Mouse (Mus musculus) bone marrow, adult 2 months (tissue): ENCODE measurements at regions not wholly inside any gene's neighbourhood (a gene's known extent, or its start where the extent isn't known, plus 50 kb on each side); places are given as distances from the start of the nearest gene placed in this dataset.

Source experiments
- H3K27ac ChIP-seq: fragments of 200-500 bp; 2 replicates; pipeline ENCODE4 v1.5.1; 2012; ENCODE audit warnings: low read depth, mild to moderate bottlenecking, control low read depth, inconsistent platforms, low read length; ENCODE audit not compliant: control insufficient read depth, poor library complexity, insufficient read depth
- H3K4me1 ChIP-seq: fragments of 200-500 bp; 2 replicates; pipeline ENCODE4 v1.6.1; 2011; ENCODE audit warnings: low read length; ENCODE audit not compliant: control insufficient read depth, insufficient read depth
- H3K4me3 ChIP-seq: fragments of 200-500 bp; replicated peaks from 2 replicates; pipeline ENCODE3; 2011; ENCODE audit warnings: mild to moderate bottlenecking, low read depth, low read length, control low read depth; ENCODE audit not compliant: control insufficient read depth
- CTCF ChIP-seq: fragments of 200-500 bp; IDR thresholded peaks from 2 replicates; pipeline ENCODE4 v1.5.1; 2011; ENCODE audit warnings: low read length, control low read depth; ENCODE audit not compliant: control insufficient read depth, insufficient read depth
- POLR2A ChIP-seq: fragments of 200-500 bp; IDR thresholded peaks from 2 replicates; pipeline ENCODE4 v1.6.1; 2011; ENCODE audit warnings: low read depth, mild to moderate bottlenecking, control low read depth, low read length, borderline replicate concordance; ENCODE audit not compliant: control insufficient read depth
- WGBS: fragments of 180-500 bp; shearing (Covaris S2); methylation state at CpG from one replicate; pipeline ENCODE4 v1.1.7; 2018; 5-methylcytosine and 5-hydroxymethylcytosine counted together

DNA sequence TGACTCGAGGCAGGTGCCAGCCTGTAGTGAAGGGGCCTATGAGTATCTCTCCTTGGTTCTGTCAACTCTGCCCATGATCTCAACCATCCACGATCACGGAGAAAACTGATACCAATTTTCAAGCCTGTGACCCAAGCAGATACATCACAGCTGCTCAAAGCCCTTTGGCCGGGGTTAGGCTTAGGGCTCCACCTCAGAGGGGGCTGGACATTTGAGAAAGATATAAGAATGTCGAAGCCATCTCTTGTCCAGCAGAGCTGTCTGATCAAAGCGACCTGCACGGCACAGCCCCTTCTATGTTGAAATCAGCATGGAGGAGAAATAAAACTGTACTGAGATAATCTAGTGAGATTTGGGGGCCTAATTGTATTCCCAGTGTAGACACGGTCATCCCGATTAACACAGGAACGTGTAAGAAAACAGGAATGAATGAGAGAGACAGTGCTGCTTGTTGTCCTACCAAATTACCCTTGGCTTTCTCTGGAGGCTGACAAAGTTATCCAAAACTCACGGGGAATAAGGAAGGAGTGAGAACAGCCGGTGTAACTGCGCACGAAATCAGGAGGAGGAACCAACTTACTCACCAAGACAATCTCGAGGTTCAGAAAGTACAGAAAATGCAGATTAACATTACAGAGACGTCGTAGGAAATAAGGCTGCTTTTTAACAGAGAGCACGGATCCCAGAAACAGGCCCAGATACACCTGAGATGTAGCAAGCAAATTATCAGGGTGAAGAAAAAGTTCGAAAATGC is 212.7 kb upstream of the Amigo2 start:
- 78% methylated on average over 19 of the region's 19 CpGs for WGBS
- no peak overlapping the region for H3K27ac ChIP-seq

DNA sequence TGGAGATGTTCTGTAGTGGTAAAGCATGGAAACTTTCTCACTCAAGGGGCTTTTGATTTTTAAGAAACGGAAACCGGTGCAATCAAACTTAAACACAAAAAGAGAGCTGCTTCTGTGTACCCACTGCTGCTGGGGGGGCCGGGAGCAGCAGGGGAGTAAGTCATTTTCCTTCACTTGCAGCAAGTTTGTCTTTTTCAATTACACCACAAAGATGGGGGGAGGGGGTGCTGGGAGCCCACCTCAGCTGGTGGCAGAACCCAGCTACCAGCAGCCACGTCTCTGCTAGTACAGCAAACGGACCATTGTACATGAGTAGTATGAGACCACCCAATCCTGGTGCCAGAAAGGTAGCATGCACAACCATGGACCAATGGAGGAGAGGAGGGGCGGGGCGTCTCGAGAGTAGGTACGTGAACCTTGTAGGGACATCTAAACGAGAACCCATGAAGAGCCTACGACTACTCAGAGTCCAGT is 211.7 kb upstream of the Amigo2 start:
- TF ChIP-seq POLR2A (no peak), CTCF (no peak)
- Histone ChIP-seq H3K4me1 (peaks cover 5% of the 10 kb centered on the region; the same call in 1 of the 2 replicates), H3K27ac (peak overlapping the region; percentile 80), H3K4me3 (no peak overlapping the region)
- WGBS: 58% methylated on average over 11 of the region's 11 CpGs

More for the DNA sequence above, 212.7 kb upstream of the Amigo2 start:
- TF ChIP-seq CTCF: no peak
- TF ChIP-seq POLR2A: no peak
- peaks cover 7% of the 10 kb centered on the region; the same call in 1 of the 2 replicates for H3K4me1 ChIP-seq
- no peak overlapping the region for H3K4me3 ChIP-seq

DNA sequence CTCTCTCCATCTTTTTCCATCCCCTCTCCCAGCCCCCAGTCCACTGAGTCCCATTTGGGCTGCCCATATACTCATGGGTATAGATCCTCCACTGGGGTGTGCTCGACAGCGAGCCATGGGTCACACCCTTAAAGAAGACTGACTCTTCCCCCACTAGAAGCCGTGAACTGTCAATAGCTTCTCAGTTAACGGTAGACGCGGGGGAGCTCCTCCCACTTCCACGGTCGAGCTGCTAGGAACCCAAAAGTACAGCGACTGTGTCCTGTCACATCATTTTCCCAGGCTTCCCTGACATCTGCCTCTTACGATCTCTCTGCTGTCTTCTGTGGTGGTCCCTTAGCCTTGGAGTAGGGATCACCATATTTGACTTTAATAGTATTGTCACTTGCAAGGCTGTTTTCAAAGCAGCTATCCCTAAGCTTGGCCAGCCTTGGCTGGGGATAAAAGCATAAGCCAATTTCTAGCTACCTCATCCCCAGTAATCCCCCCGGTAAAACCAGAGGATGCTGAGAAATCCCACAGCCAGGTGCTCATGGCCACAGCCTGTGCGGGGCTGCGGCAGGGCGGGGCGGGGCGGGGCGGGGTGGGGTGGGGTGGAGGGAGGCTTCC is 211.2 kb upstream of the Amigo2 start:
- Histone ChIP-seq H3K4me1 (peaks cover 5% of the 10 kb centered on the region; the same call in 1 of the 2 replicates), H3K27ac (peak overlapping the region; percentile 68; the same call in 1 of the 2 replicates), H3K4me3 (no peak overlapping the region)
- TF ChIP-seq CTCF (no peak), POLR2A (no peak)
- WGBS: 25% methylated on average over 17 of the region's 17 CpGs

DNA sequence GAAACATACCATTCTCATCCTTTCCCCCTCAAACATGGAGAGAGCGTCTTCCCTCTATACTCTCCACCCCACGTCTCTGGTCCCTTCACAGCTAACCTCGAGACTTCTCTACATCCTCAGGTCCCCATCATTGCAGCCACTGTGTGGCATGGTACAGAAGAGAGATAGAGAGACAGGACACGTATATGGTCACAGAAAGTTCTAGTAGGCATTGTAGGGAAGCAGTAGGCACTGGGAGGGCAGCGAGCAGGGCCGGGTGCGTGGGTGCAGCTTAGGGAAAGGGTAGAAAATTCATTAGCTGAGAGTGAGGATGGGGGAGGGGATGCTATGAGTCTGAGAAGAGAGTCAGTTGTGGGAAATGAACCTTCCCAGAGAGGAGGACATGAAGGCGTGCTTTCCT is 210.4 kb upstream of the Amigo2 start:
- Histone ChIP-seq H3K4me3 (no peak overlapping the region), H3K27ac (no peak overlapping the region)
- WGBS: 78% methylated on average over 8 of the region's 8 CpGs

DNA sequence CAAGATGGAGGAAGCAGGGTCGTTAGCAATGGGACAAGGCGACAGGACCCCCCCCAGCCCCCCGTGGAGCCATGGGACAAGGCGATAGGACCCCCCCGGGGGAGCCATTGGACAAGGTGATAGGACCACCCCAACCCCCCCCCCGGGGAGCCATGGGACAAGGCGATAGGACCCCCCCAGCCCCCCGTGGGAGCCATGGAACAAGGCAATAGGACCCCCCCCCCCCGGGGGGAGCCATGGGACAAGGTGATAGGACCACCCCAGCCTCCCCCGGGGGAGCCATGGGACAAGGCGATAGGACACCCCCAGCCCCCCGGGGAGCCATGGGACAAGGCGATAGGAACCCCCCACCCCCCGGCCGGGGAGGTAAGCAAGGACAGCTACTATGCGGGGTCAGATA is 209.9 kb upstream of the Amigo2 start:
- 75% methylated on average over 16 of the region's 16 CpGs for WGBS
- Histone ChIP-seq H3K4me3 (no peak overlapping the region), H3K4me1 (peaks cover 5% of the 10 kb centered on the region; the same call in 1 of the 2 replicates), H3K27ac (no peak overlapping the region)
- TF ChIP-seq CTCF (no peak), POLR2A (no peak)

More for the DNA sequence above, 210.4 kb upstream of the Amigo2 start:
- TF ChIP-seq POLR2A (no peak), CTCF (no peak)
- H3K4me1 ChIP-seq: peaks cover 5% of the 10 kb centered on the region; the same call in 1 of the 2 replicates

DNA sequence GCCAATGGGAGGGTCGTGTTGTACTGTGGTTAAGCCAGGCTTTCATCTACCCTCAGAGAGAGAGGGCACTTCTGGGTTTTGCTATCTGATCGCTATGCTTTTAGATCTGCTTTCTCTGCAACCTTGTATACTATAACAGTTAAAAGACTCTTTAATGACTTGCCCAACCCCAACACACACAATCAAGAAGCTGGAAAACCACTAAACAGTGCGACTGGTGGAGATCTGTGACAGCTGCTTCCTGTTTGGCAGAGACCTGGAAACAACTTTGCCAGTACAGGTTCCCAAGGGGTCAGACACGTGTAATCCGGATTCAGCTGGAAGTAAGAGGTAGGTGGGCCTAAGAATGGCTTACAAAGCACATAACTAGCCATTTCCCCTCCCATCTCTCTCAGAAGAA is 208.6 kb upstream of the Amigo2 start:
- under 1% methylated on average over 5 of the region's 5 CpGs for WGBS
- peaks cover 5% of the 10 kb centered on the region; the same call in 1 of the 2 replicates for H3K4me1 ChIP-seq

DNA sequence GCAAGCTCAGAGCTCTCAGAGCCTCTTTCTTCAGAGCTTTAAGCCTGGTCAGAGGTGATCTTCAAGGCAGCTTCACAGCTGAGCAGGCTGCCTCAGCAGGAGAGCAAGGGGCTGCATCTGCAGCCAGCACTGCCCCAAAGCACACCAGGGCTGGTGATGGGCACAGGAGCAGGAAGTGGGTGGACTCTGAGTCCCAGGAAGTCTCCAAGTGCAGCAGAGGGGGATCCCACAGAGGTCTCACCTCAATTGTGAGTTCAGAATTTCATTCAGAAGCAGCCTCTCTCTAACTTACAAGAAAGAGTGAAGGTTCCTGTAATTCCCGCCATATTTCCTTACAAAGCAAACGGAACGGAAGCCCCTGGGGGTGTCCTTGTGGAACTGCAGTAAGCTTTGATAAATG is 202.6 kb upstream of the Amigo2 start:
- Histone ChIP-seq H3K4me1 (peaks cover 4% of the 10 kb centered on the region), H3K4me3 (no peak overlapping the region), H3K27ac (no peak overlapping the region)
- 88% methylated on average over 3 of the region's 3 CpGs for WGBS
- TF ChIP-seq POLR2A (no peak), CTCF (no peak)

More for the DNA sequence above, 208.6 kb upstream of the Amigo2 start:
- TF ChIP-seq POLR2A: no peak
- TF ChIP-seq CTCF: no peak
- Histone ChIP-seq H3K27ac (no peak overlapping the region), H3K4me3 (no peak overlapping the region)

DNA sequence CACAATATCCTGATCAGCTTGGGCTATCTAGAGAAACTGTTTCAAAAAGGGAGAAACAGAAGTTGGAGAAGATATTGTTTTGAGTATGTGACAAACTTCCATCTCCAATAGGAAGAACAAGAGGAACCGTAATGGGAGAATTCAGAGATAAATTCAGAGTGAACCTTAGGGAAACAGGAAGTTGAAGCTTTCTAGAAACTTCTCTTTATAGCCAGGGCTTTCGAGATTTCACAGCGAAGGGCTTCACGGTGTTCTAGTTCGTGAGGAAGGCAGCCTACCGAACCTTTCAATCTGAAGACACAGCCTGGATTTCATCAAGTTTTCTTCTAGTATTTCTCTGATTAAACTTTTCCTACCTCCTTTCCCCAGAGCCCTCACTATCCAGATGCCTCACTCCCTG is 201.9 kb upstream of the Amigo2 start:
- Histone ChIP-seq H3K4me1 (peaks cover 4% of the 10 kb centered on the region), H3K27ac (no peak overlapping the region), H3K4me3 (no peak overlapping the region)
- TF ChIP-seq CTCF (no peak), POLR2A (no peak)
- WGBS: 21% methylated on average over 6 of the region's 6 CpGs
